Mouse (Mus musculus): ENCODE results near the gene Gskip. TPM values are rescaled to one million over a fixed set of nuclear protein-coding genes. Genes with fewer than 3 reads are reported as not detected.

The Gskip gene
- 15.3 TPM for polyA plus RNA-seq (2014; fragmentation: Illumina TruSeq; extraction: RNeasy Lipid Tissue Mini Kit (QIAGEN cat#74804); ENCODE audit: low read depth, low replicate concordance)

DNA sequence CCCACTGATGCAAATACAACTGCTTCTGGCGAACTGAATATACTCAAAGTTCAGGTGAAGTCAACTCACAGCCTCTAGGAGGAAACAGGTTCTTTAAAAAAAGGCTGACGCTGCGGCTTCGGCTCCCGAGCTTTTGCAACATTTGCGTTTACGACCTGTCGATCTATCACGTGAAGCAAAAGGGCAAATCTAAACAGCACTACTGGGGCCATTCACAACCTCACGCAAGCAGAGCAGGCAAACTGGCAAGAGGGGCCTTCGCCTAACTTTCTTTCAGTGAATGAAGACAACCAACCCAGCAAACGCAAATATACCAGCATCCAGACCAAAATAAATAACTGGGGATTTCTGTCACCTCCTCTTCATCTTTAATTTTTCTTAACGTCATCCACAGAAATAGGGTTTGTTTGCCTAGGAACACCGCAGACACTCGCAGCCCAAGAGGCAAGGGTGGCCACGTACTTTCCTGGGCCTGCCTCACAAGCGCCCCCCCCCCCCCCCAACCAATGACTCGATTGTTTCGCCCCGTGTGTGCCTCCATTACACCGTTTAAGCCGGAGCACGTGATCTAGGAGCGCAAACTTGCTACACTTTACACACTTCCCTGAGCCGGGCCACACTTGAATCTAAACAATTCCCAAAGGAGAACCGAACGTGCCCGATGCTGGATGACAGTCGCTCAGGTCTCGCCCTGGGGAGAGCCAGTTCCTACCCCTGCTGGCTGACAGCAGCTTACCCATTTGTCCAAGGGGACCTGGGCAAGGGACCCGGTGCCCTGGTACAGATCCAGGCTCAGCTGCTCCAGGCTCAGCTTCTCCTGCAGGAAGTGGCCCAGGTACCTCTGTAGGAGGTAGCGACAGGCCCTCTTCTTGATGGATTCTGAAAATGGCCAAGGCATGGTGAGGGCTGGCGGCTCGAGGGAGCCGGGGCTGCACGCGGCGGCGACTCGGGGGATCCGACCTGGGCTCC lies at the start of gene Gskip:
TSS of gene Gskip (plus strand) at position 897 of the 969 bp plus-strand sequence.

DNA sequence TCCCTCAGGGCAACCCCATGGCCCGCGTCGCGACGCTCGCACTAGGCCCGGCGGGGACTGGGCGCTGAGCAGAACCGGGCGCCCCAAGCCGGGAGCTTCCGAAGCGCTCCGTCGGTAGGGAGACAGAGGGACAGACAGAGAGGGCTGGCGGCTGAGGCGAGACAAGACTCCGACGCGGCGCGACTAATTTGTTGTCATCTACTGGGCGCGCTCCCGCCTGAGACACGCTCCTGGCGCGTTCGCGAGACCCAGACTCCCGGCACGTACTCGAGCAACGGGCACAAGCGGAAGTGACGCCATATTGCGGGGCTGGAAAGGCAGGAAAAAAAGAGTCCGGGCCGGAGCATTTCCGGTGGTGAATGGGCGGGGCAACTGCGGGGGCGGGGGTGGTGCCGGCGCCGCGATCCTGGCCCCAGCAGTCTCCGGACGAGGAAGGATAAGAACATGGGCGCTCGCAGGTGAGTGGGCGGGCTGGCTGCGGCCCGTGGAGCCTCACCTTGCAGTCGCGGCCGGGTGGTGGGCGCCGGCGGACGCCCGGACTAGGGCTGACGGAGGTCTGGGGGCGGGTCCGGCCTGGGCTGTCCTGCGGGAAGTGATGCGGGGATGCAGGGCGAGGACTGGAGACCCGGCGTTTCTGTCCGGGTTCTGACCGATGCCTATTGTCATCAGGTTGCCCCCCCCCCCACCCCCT lies 517 bp downstream of the Gskip start, which contains the start of gene Atg2b:
TSS of gene Atg2b (minus strand) at position 211 of the 691 bp plus-strand sequence.

DNA sequence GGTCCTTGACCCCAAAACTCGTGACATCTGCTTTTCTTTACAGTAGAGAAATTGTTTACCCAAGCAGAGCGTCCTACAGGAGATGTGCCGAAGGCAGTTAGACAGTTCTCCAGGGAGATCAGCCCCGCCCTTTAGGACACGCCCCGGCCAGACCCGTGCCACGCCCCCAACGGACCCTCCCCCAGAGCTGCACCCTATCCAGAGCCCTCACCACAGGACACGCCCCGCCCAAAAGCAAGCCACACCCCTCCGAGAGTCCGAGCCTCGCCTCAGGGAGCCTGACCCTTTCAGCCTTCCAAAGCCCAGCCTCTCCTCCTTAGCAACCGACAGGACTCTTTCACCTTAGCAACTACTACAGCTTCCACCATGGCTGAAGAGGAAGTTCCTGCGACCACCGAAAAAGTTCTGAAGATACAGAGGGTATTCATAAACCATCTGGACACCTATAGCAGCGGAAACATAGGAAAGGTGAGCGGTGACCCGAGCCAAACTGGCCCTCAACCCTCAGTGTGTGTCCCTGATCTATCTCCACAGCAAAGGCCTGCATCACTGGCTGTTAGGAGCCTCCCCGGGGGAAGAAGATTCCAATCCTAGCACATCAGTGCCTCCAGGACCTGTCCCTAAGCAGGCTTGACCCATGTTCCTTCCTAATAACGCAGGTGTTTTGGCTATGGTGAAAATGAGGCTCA lies 21.3 kb downstream of the Gskip start, which contains the start of gene Ak7:
TSS of gene Ak7 (plus strand) at position 178 of the 689 bp plus-strand sequence.

Other genes starting within 250 kb of the Gskip start
- gene D430019H16Rik, start 231.0 kb upstream of the Gskip start, polyA plus RNA-seq (2014; fragmentation: Illumina TruSeq; extraction: RNeasy Lipid Tissue Mini Kit (QIAGEN cat#74804); ENCODE audit: low read depth, low replicate concordance) = 7.7 TPM
- 0.67 TPM for gene Bdkrb2, start 121.6 kb upstream of the Gskip start, polyA plus RNA-seq (2014; fragmentation: Illumina TruSeq; extraction: RNeasy Lipid Tissue Mini Kit (QIAGEN cat#74804); ENCODE audit: low read depth, low replicate concordance)
- not detected for gene Bdkrb1, start 81.7 kb upstream of the Gskip start, polyA plus RNA-seq (2014; fragmentation: Illumina TruSeq; extraction: RNeasy Lipid Tissue Mini Kit (QIAGEN cat#74804); ENCODE audit: low read depth, low replicate concordance)
- 23.5 TPM for gene Atg2b, start 382 bp downstream of the Gskip start, polyA plus RNA-seq (2014; fragmentation: Illumina TruSeq; extraction: RNeasy Lipid Tissue Mini Kit (QIAGEN cat#74804); ENCODE audit: low read depth, low replicate concordance)
- gene Ak7, start 21.1 kb downstream of the Gskip start, polyA plus RNA-seq (2014; fragmentation: Illumina TruSeq; extraction: RNeasy Lipid Tissue Mini Kit (QIAGEN cat#74804); ENCODE audit: low read depth, low replicate concordance) = 6.2 TPM
- 80.1 TPM for gene Papola, start 99.9 kb downstream of the Gskip start, polyA plus RNA-seq (2014; fragmentation: Illumina TruSeq; extraction: RNeasy Lipid Tissue Mini Kit (QIAGEN cat#74804); ENCODE audit: low read depth, low replicate concordance)

All from adipose tissue, adult 10 weeks (tissue).